Mouse (Mus musculus) E14TG2a.4 (cell line): ENCODE results near the gene Slc2a12.

Experiments
- H3K27me3 ChIP-seq: 2 replicates; pipeline ENCODE4 v1.6.1; 2014; ENCODE audit warnings: low read length, control low read depth; ENCODE audit not compliant: insufficient read depth
- H3K36me3 ChIP-seq: 2 replicates; pipeline ENCODE4 v1.6.1; 2014; ENCODE audit warnings: low read length, control low read depth; ENCODE audit not compliant: insufficient read depth
- H3K4me1 ChIP-seq: replicated peaks from 2 replicates; pipeline ENCODE4 v1.6.1; 2014; ENCODE audit warnings: low read depth, low read length, control low read depth
- H3K4me3 ChIP-seq: replicated peaks from 2 replicates; pipeline ENCODE4 v1.5.1; 2014; ENCODE audit warnings: mild to moderate bottlenecking, low read length
- H3K9me3 ChIP-seq: 2 replicates; pipeline ENCODE4 v1.6.1; 2014; ENCODE audit warnings: low read length, control low read depth
- CTCF ChIP-seq: conservative IDR thresholded peaks from 2 replicates; pipeline ENCODE4 v1.5.1; 2014; ENCODE audit warnings: low read length
- NANOG ChIP-seq: IDR thresholded peaks from 2 replicates; pipeline ENCODE4 v1.6.1; 2014; ENCODE audit warnings: borderline replicate concordance, low read length, mixed read lengths
- POU5F1 ChIP-seq: IDR thresholded peaks from 2 replicates; pipeline ENCODE4 v1.6.1; 2014; ENCODE audit warnings: low read length, borderline replicate concordance

Slc2a12 gene

DNA sequence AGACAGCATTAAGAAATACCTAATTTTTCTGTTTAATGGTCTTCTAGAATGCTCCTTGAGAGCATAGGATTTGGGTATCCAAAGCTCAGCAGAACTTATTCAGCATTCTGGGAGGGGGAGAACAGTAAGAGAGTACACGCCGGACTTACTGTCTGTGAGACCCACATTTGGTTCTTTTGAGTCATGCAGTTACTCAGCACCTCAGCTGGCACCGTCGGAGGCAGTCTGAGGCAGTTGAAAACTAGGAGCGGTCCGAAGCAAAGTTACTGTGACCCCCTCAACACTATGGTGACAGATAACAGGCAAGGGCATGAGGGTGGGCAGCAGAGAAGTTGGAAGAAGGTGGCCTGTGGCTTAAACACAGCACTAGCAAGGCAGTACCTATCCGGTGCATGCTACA is 52.1 kb downstream of the Slc2a12 start:
- Histone ChIP-seq H3K9me3 (peaks cover 12% of the 10 kb centered on the region), H3K27me3 (no peaks in the 10 kb centered on the region), H3K4me1 (peaks cover 51% of the 10 kb centered on the region), H3K36me3 (peaks cover 4% of the 10 kb centered on the region; the same call in 1 of the 2 replicates), H3K4me3 (no peak overlapping the region)
- TF ChIP-seq CTCF (no peak), NANOG (no peak), POU5F1 (no peak)

DNA sequence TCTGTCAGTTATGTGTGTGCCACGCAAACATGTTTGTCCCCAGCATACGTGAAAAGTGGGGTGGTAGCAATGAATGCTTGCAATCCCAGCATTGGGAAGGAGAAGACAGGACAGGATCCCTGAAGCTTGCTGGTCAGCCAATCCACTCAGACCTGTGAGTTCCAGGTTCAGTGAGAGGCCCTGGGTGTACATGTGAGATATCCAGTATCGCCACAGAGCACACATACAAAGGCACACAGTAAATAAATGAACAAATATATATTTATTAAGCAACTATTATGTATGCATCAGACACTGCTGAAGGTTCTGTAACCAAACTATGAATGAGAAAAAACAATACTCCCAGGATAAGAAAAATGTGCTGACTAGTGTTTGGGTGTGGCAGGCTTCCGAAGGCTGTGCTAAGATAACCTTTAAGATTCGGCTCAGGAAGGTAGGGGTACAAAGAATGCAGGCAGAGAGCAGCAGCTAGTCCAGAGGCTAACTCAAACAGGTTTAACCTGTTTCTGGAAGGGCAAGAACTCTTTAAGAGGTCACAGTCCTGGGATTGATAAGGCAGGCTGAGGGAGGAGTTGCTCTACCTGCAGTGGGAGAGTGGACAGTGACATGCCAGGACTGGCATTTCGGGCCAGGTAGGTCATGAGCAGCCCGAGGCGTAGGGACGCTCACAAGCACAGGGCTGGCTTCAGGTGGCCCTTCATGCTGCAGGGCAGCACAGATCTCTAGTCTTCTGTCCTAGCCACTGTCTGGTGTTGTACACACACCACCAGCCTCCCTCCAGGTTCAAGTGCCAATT is 53.5 kb downstream of the Slc2a12 start:
- Histone ChIP-seq H3K36me3 (peaks cover 9% of the 10 kb centered on the region), H3K4me3 (0 out of 2 replicates have a peak overlapping the region, but pooled peaks have one; percentile 17), H3K27me3 (no peaks in the 10 kb centered on the region), H3K4me1 (peaks cover 54% of the 10 kb centered on the region), H3K9me3 (peaks cover 3% of the 10 kb centered on the region; the same call in 1 of the 2 replicates)
- no peak for TF ChIP-seq CTCF
- TF ChIP-seq POU5F1, result no peak
- no peak for TF ChIP-seq NANOG

DNA sequence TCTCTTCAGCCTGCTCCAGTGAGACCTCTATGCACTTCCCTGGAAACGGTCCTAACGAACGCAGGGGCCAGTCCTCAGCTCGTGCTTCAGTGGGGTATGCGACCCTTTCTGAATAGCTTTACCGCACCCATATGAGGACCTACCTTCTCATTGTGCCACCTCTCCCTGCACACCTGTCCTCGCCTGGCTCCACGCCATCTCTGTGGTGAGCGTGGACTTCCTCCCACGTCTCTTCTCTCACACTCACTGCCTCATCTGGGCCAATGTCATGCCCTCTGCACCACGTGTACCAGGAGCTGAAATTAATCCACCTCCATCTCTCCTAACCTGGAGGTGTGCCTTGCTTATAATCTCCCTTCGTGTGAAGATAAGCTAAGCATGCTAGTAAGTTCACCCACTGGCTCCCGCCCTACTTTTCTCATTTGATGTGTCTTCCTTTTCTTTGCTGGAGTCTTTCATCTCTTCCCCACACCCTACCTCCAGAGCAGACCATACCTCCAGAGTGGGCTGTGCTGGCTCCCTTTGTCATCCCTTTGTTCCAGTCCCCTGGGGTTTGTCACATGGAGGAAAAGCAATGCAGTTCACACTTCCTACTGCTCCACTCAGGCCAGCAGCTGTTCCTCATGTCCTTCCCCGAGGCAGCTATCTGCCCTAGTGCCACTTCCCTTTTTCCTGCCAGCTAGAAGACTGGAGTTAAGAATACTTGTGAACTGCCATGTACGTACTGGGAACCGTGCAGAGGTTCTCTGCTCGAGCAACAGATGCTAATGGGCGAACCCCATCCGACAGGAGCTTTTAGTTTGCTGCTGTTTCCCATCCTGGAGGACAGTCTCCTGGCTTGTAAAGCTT is 54.9 kb downstream of the Slc2a12 start:
- Histone ChIP-seq H3K4me1 (peaks cover 56% of the 10 kb centered on the region), H3K36me3 (peaks cover 14% of the 10 kb centered on the region), H3K9me3 (peaks cover 3% of the 10 kb centered on the region; the same call in 1 of the 2 replicates), H3K27me3 (no peaks in the 10 kb centered on the region), H3K4me3 (no peak overlapping the region)
- no peak for TF ChIP-seq POU5F1
- no peak for TF ChIP-seq NANOG
- TF ChIP-seq CTCF, result no peak

DNA sequence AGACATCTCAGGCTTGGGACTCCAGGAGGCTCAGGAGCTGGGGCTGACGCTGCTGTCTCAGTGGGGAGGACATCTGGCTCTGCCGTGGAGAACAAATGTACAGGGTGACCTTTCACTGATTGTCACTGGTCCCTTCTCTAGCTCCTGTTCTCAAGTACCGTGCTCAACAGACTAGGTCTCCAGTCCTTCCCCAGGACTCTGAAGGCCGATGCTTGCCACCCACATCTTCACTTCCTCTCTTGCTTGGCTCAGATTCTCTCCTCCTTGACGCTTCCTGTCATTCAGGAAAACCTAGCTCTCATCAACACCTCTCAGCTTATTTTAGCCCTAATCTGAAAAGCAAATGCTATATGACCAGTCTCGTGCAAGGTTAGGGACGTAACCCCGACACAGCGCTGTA is 56.0 kb downstream of the Slc2a12 start:
- Histone ChIP-seq H3K36me3 (peaks cover 23% of the 10 kb centered on the region), H3K27me3 (no peaks in the 10 kb centered on the region)
- TF ChIP-seq POU5F1 (no peak), NANOG (no peak), CTCF (no peak)

DNA sequence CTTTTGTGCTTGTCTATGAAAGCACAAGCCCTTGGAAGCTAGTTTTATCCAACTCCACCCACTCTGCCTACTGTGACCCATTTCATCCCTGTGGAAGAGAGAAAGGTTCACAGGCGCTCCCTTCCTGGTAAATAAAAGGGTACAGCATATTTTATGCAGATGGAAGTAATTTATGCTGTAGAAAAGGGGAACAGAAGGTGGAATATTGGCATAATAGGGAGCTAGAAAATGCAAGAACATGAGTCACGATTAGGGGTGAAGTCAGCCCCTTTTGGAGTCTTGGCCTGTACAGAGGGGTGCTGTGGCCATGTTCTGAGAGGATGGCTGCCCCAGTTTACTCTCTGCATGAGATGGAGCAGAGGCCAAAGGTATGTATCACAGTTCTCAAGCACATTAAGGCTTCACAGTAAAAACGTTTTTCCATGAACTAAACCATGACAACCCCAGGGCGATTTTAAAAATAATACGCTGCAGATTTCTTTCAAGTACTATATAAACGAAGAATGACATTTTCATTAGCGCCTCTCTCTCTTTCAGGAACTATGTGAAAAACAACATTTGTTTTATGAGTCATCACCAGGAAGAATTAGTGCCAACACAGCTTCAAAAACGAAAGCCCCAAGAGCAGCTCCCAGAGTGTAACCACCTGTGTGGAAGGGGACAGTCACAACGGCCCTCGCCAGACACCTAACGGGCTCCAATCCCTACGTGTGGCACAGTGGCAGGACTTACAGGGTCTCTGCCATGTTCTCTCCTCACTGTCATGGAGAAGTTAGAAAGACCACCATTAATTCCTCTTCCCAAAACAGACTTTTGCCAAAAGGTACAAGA is 56.9 kb downstream of the Slc2a12 start:
- Histone ChIP-seq H3K4me3 (no peak overlapping the region), H3K4me1 (peaks cover 54% of the 10 kb centered on the region), H3K36me3 (peaks cover 32% of the 10 kb centered on the region), H3K27me3 (no peaks in the 10 kb centered on the region), H3K9me3 (no peaks in the 10 kb centered on the region)
- TF ChIP-seq POU5F1 (no peak), CTCF (no peak), NANOG (no peak)

More for the DNA sequence above, 56.0 kb downstream of the Slc2a12 start:
- Histone ChIP-seq H3K4me1 (peaks cover 56% of the 10 kb centered on the region), H3K9me3 (peaks cover under 1% of the 10 kb centered on the region; the same call in 1 of the 2 replicates), H3K4me3 (no peak overlapping the region)

DNA sequence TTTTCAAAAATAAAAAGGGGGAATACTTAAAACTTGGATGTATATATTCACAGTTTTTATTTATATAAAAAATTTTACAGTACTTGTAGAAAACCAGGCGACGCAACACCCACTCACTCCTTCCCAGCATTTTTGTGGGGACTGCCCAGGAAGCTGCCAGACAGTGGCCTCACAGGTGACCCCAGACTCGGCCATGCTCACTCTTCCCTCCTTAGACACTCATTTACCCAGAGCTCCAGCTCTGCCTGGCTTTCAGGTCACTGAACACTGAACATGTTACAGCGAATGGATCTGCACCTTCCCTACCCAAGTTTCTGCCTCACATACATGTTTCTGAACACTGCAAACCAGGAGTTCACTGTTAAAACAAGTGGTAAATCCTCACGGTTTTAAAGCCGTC is 59.0 kb downstream of the Slc2a12 start:
- Histone ChIP-seq H3K9me3 (no peaks in the 10 kb centered on the region), H3K36me3 (peaks cover 53% of the 10 kb centered on the region), H3K4me3 (no peak overlapping the region), H3K4me1 (peaks cover 32% of the 10 kb centered on the region), H3K27me3 (no peaks in the 10 kb centered on the region)
- TF ChIP-seq NANOG, result no peak
- TF ChIP-seq CTCF, result no peak
- TF ChIP-seq POU5F1, result no peak

DNA sequence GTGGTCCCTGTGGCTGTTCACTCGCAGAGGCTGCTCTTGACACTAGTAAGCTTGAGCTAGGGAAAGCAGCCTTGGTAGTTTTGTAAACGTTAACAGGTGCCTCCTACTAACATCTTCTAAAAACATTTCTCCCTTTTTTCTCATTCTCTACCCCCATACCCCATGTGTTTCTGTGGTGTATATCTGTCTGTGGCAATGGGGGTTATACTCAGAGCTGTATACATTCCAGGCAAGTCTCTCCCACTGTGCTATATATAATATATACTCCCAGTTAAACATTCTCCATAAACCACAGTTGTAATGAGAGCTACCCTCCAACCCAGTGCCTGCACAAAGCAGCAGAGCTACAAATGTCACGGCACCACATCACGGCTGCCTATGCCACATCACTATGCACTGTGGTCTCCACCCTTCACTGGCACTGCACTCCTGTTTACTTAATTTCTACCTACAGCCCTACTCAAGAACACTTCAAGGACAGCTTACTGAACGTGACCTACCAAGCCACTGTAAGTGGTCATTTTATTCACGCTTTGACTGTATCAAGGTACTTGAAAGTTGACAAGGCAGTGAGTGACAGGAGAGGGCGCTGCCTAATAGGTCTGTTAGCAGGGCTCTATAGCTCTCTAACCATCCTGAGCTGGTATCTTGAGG is 63.5 kb downstream of the Slc2a12 start:
- H3K9me3 ChIP-seq, result no peaks in the 10 kb centered on the region
- H3K27me3 ChIP-seq, result no peaks in the 10 kb centered on the region
- peaks cover 10% of the 10 kb centered on the region for H3K4me1 ChIP-seq
- peaks cover 59% of the 10 kb centered on the region for H3K36me3 ChIP-seq
- TF ChIP-seq CTCF, result no peak
- TF ChIP-seq POU5F1, result no peak
- no peak for TF ChIP-seq NANOG
- no peak overlapping the region for H3K4me3 ChIP-seq
